Mouse (Mus musculus) small intestine, adult 2 months (tissue): ENCODE data around the gene Agbl4. TPM values are rescaled to one million over a fixed set of nuclear protein-coding genes. Genes with fewer than 3 reads are reported as not detected.

ENCODE experiments used
- H3K27ac ChIP-seq: fragments of 200-500 bp; 2 replicates; pipeline ENCODE4 v1.5.1; 2012; ENCODE audit warnings: low read depth, low read length, control low read depth, inconsistent platforms; ENCODE audit not compliant: insufficient read depth
- H3K27me3 ChIP-seq: fragments of 200-500 bp; 2 replicates; pipeline ENCODE4 v1.6.1; 2012; ENCODE audit warnings: mild to moderate bottlenecking, moderate library complexity, low read length, inconsistent platforms; ENCODE audit not compliant: control insufficient read depth, insufficient read depth
- H3K36me3 ChIP-seq: fragments of 200-500 bp; 2 replicates; pipeline ENCODE4 v1.6.1; 2012; ENCODE audit warnings: mild to moderate bottlenecking, low read length, control low read depth, inconsistent platforms; ENCODE audit not compliant: control insufficient read depth, insufficient read depth
- H3K4me1 ChIP-seq: fragments of 200-500 bp; 2 replicates; pipeline ENCODE4 v1.6.1; 2012; ENCODE audit warnings: low read length, inconsistent platforms, mixed read lengths; ENCODE audit not compliant: control insufficient read depth, insufficient read depth, insufficient read length
- H3K4me3 ChIP-seq: fragments of 200-500 bp; 2 replicates; pipeline ENCODE4 v1.5.1; 2012; ENCODE audit warnings: low read depth, mild to moderate bottlenecking, control low read depth, inconsistent platforms, low read length, moderate library complexity
- CTCF ChIP-seq: fragments of 200-500 bp; IDR thresholded peaks from 2 replicates; pipeline ENCODE4 v1.5.1; 2012; ENCODE audit warnings: low read depth, mild to moderate bottlenecking, control low read depth, inconsistent platforms, low read length, moderate library complexity, mixed read lengths; ENCODE audit not compliant: insufficient replicate concordance, insufficient read length; ENCODE audit errors: extremely low read depth
- POLR2A ChIP-seq: fragments of 200-500 bp; IDR thresholded peaks from 2 replicates; pipeline ENCODE4 v1.6.1; 2012; ENCODE audit warnings: low read depth, mild to moderate bottlenecking, control low read depth, inconsistent platforms, low read length, moderate library complexity
- WGBS: fragments of 180-500 bp; shearing (Covaris S2); methylation state at CpG from one replicate; pipeline ENCODE4 v1.1.7; 2018; 5-methylcytosine and 5-hydroxymethylcytosine counted together
- polyA plus RNA-seq: library from polyadenylated mRNA; depleted of rRNA; stranded (reverse); fragments of >200 nt; gene quantifications from 2 replicates; pipeline ENCODE4 v1.2.3, GENCODE M21; 2012

Agbl4 gene
- polyA plus RNA-seq, 1 experiment: not detected

GRCm38 (mm10) chr4:111308572-111309288, 911.3 kb downstream of the Agbl4 start:
- Histone ChIP-seq H3K4me3 (no peak overlapping the region), H3K4me1 (no peaks in the 10 kb centered on the region), H3K36me3 (no peaks in the 10 kb centered on the region), H3K27ac (no peak overlapping the region), H3K27me3 (no peaks in the 10 kb centered on the region)
- 73% methylated on average over 3 of the region's 3 CpGs for WGBS
- TF ChIP-seq CTCF (no peak), POLR2A (no peak)

DNA sequence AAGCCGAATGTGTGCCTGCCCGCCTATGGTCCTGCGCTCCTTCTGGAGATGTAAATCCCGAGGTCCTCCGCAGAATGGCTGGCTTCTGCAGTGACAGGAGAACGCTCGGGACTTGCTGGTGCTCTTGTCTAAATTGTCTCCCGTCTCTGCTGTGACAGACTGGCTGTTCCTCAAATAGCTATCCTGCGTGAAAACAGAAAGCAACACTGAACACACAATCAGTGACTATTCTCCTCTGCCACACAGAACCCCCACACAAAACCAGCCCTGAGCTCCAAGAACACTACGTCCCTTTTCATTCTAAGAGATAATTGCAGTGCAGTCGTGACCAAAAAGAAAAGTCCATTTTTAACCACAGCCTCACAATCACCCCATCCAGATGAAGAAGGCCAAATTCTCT, 929.6 kb downstream of the Agbl4 start:
- H3K27ac ChIP-seq: no peak overlapping the region
- H3K27me3 ChIP-seq: no peaks in the 10 kb centered on the region
- H3K4me3 ChIP-seq: no peak overlapping the region
- WGBS: 81% methylated on average over 11 of the region's 11 CpGs
- no peaks in the 10 kb centered on the region for H3K36me3 ChIP-seq
- TF ChIP-seq POLR2A (no peak), CTCF (no peak)
- no peaks in the 10 kb centered on the region for H3K4me1 ChIP-seq

DNA sequence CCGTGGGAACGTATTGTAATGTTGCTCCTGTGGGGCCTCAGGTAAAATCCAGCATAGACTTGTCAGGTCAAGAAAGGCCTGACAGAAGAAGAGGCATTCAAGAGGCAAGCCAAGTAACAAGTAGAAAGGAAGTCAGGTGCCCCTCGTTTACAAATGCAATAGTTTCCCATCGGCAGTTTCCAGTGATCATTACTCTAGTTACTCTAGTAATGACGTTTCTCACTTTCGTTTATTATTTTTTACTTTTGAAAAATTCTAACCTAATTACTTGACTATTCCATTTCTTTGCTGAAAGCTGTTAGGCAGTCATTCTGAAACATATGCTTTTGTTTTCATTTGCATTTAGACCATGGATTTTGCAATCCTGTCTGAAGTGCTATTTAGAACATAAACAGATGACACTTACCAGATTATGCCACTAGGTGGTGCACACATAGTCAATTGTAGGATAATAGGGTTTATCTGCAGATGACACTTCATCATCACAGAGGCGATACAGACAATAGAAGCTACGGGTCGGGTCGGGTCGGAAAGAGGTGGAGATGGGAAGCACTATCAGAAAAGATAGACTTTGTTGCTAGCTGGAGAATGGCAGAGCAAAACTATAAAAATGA, 930.4 kb downstream of the Agbl4 start:
- no peak overlapping the region for H3K4me3 ChIP-seq

DNA sequence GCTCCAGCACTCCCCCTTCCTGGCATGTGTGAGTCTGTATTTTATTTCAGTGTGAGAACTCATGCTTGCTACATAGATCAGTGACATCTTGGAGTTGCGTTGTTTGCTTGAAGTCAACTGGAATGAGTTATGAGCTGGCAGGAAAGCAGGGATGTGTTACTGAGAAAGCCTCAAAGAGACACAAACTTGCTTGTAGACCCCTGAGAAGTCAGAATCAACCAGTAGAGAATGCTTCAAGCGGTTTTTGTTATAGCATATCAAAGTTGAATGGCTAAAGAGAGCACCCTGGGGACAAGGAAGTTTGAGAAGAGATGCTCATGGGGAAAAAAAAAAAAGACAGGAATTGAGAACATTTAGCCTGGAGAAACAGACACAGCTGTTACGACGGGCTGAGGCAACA, 932.0 kb downstream of the Agbl4 start:
- Histone ChIP-seq H3K4me3 (no peak overlapping the region), H3K4me1 (no peaks in the 10 kb centered on the region), H3K27me3 (no peaks in the 10 kb centered on the region), H3K27ac (no peak overlapping the region), H3K36me3 (no peaks in the 10 kb centered on the region)
- TF ChIP-seq POLR2A (no peak), CTCF (no peak)
- WGBS: 84% methylated on average over 4 of the region's 4 CpGs

More for the DNA sequence above, 930.4 kb downstream of the Agbl4 start:
- Histone ChIP-seq H3K4me1 (no peaks in the 10 kb centered on the region), H3K27ac (no peak overlapping the region), H3K36me3 (no peaks in the 10 kb centered on the region), H3K27me3 (no peaks in the 10 kb centered on the region)
- no peak for TF ChIP-seq POLR2A
- TF ChIP-seq CTCF: no peak
- WGBS: 58% methylated on average over 11 of the region's 11 CpGs

DNA sequence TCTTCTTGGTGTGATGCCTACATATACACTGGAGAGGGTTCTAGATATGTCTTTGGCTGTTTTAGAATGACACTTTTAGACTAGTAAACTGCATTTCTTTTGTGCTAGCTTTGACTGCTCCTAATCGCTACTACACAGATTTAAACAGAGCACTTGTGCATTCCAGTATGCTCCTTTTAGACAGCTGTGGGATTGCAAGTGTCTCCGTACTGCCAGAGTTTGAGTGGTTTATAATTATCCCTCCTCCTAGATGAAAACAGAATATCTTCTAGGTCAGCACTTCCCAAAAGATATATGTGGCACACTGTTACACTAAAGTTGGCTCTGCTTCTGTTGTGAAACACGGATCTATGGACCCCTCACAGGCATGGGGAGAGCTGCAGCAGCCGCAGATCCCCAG, 935.4 kb downstream of the Agbl4 start:
- TF ChIP-seq CTCF: no peak
- no peak for TF ChIP-seq POLR2A

DNA sequence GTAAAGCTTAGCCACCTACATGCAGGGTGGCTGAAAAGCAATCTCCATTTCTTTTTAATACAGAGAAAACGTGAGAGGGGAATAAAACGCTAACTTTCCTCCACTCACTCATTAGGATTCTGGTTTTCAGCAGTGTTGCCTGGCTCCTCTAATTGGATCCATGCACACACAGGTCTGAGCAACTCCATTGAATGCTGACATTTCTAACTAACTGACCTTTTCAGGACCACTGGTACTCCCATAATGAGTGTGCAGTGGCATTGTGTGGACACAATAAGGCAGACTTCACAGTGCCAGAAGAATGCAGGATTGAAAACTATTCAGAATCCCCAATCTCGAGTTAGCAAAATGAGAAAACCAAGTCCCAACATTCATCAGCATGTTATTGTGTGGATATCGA, 952.5 kb downstream of the Agbl4 start:
- H3K27me3 ChIP-seq: no peaks in the 10 kb centered on the region
- H3K4me3 ChIP-seq: no peak overlapping the region
- H3K27ac ChIP-seq: no peak overlapping the region
- H3K4me1 ChIP-seq: no peaks in the 10 kb centered on the region
- H3K36me3 ChIP-seq: no peaks in the 10 kb centered on the region
- TF ChIP-seq POLR2A: no peak
- no peak for TF ChIP-seq CTCF
- WGBS: 71% methylated on average over 4 of the region's 4 CpGs

More for the DNA sequence above, 935.4 kb downstream of the Agbl4 start:
- Histone ChIP-seq H3K4me3 (no peak overlapping the region), H3K4me1 (no peaks in the 10 kb centered on the region), H3K36me3 (no peaks in the 10 kb centered on the region), H3K27me3 (no peaks in the 10 kb centered on the region), H3K27ac (no peak overlapping the region)
- 72% methylated on average over 4 of the region's 4 CpGs for WGBS
